Mouse (Mus musculus) embryonic fibroblast, embryonic 13.5 days (primary cell): ENCODE results near the gene Ubtf.

Experiments
- CTCF ChIP-seq: IDR thresholded peaks from 2 replicates; pipeline ENCODE4 v1.5.1; 2011; ENCODE audit warnings: mild to moderate bottlenecking, control low read depth, low read length, moderate library complexity, borderline replicate concordance; ENCODE audit not compliant: insufficient read depth
- POLR2A ChIP-seq: IDR thresholded peaks from 2 replicates; pipeline ENCODE4 v1.6.1; 2011; ENCODE audit warnings: low read depth, mild to moderate bottlenecking, control low read depth, low read length, moderate library complexity

DNA sequence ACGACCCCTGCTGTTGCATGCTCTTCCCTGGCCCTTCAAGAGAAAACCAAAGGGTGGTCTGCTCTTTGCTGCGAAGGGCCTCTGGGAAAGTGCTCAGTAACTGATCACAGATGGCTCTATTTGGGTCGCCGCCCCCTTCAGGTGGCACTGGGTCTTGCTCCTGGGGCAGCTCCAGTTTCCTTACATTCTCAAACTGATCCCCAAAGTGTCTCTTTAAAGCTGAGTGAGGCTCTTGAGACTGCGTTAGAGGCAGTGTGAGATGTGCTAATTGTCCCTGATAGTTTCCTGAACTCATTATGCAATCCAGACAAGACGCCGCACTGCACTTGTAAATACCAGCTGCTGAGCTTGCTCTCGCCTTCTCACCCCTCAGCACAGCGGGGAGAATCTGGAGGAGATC lies 62.0 kb downstream of the Ubtf start:
- TF ChIP-seq POLR2A: no peak
- TF ChIP-seq CTCF: no peak
